Mouse (Mus musculus): Measurements from ENCODE around the gene Slc23a2.

Slc23a2 gene

DNA sequence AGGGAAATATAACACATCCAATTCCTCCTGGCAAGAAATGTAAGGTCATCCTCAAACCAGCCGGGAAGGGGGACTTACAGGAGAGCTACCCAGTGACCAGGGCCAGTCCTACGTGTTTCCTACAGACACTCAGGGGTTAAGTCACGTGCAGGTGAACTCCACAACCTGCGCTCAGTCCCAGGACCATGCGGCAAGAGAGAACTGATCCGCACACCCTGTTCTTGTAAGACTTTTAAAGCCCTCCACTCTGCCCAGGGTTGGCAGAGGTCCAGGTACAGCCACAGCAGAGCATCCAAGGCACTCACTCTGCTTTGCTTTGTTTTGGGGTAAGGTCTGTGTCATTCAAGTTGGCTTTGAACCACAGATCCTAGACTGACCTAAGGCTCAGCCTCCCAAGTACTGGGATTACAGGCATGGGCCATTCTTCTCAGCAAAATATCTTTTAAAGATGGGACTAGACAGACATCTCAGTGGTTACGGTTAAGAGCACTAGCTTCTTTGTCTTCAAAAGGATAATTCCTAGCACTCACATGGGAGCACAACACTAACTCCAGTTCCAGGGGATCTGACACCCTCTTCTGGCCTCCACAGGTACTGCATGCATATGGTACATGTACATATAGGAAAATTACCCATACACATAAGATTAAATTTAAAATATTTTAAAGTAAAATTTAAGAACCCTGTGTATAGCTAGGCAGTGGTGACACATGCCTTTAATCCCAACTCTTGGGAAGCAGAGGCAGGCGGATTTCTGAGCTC, 8.9 kb downstream of the Slc23a2 start:
- no peak for DNase-seq (ENCODE audit: low read depth, low spot score)

DNA sequence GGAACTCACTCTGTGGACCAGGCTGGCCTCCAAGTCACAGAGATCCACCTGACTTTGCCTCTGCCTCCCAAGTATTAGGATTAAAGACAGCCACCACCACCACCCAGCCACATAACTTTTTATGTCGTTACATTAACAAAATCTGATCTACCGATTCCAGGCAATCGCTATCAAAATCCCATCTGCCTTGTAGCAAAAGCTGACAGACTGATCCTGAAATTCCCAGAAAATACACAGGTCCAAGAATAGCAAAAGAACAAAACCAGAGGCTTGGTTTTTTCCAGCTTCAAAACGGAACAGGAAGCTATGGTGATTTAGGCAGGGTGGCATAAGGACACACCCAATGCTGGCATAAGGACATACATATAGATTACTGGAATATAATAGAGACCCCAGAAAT, 10.2 kb downstream of the Slc23a2 start:
- no peak for DNase-seq (ENCODE audit: low read depth, low spot score)

DNA sequence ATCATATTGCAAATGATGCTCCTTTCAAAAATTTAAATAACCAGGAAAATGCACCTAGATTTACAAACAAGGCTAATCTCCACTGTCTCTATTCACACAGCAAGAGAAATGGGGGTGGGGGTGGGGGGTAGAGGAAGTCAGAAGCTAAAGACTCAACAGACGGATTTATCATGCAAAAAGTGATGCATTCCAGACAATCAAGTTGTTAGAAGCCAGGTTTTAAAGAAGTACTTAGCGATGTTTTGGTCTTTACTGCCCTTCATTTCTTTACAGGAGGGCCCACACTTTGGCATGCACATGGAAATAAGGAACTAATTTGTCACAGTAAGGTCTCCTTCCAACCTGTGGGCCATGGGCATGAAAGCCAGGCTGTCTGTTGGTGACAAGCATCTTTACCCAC, 11.5 kb downstream of the Slc23a2 start:
- DNase-seq (ENCODE audit: low read depth, low spot score): no peak

DNA sequence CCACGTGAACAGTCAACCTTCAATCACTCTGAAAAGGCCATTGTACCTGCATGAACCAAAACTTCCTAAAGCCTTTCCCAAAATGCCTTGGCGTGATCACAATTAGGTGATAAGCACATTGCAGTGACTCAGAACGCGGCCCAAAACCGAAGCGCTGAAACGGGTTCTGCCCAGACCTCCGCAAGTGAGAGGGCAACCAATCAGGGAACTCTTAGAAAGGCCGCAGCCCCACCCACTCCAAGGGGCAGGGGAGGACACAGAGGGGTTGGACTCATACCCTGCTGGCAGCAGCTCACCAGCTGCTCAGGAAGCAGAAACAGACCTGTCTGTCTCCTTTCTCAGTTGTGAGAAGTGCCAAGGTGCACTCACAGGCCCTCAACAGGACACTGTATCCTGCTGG, 13.6 kb downstream of the Slc23a2 start:
- peak; percentile 83 for DNase-seq (ENCODE audit: low read depth, low spot score)

DNA sequence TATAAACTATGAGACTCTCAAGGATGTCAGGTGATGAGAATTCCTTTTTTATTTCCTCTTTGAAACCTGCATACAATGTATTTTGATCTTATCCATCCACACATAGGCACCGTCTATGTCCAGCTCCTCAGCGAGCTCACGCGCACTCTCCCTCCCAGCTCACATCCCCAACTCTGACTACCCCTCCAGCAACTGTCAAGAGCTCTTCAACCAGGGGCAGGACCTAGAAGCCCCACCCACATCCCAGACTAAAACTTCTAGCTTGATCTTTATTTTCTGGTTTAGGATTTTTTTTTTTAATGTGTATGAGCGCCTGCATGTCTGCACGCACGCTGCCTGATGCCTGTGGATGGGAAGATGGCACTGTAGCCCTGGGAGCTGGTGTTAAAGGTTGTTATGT, 14.9 kb downstream of the Slc23a2 start:
- DNase-seq (ENCODE audit: low read depth, low spot score): no peak

DNA sequence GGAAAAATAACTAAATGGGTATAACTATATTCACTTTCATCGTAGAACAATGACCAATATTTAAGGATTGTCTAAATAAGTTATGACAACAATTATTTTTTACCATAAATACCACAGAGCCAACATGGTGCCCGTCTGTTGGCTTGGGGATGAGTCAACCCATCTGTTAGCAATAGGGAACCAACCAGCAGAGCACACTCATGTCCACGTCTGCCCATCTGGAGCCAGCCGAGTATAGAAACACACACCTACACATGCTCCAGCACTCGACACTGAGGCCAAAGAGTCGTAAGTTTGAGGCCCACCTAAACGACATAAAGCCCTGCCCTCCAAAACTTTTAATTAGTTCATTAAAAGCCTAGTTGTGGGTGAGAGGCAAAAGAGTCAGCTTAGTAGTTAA, 15.7 kb downstream of the Slc23a2 start:
- DNase-seq (ENCODE audit: low read depth, low spot score): no peak

DNA sequence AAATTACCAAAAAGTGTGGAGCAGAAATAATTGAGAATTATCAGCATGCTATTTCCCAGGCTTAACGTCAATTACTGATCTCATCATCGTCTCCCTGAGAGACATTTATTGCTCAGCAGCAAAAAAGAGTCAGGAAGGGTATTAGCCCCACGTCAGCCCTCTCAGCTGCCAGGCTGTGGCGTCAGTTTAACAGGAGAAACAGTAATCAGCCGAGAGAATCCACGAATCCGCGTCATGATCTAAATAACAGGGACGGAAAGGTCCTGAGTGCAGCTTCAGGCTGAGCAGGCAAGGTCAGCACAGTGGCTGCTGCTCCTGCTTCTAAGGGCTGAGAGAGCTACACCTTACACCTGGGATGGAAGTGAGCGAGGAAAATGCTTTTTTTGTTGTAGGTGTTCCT, 17.0 kb downstream of the Slc23a2 start:
- DNase-seq (ENCODE audit: low read depth, low spot score): no peak

DNA sequence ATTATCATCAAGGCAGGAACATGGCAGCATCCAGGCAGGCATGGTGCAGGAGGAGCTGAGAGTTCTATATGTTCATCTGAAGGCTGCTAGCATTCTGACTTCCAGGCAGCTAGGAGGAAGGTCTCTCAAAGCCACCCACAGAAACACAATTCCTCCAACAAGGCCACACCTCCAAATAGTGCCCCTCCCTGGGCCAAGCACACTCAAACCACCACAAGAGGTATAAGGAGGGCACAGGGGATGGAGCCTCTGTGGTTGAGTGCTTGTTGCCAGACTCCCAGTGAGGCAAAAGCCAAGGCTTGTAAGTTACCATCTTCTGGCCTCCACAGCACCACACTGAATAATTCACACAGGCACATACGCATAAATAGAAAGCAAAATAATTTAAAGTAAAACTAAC, 18.6 kb downstream of the Slc23a2 start:
- no peak for DNase-seq (ENCODE audit: low read depth, low spot score)

DNA sequence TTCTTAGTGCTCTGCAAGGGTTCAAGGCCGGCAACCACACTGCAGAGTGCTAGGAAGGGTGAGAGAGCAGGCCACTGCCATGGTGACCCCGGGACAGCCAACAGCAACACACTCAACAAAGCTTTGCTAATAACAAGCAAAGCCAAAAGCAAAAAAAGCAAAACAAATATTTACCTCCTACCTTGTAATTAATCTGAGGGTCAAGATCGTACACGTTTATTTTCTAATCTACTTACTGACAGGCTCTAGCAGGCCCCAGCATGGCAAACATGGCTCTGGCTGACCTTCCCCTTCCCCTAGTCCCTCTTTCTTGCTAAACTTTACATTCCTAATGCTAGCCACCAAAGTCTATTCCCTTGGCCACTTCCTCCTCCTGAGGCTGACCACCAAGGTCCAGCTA, 21.8 kb downstream of the Slc23a2 start:
- no peak for DNase-seq (ENCODE audit: low read depth, low spot score)

DNA sequence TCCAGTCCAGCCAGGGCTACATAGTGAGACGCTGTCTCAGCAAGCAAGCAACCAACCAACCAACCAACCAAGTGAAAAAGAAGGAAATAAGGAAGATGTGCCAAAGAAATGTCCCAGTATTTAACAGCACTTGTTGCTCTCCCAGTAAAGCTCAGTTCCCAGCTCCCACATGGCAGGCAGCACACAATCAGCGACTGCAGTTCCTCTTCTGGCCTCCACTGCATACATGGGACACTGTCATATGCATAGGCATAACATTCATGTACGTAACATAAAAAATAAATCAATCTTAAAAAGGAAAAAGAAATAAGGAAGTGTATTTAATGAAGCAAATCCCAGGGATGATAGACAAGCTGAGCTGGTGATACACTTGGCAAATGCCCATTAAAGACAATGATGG, 23.9 kb downstream of the Slc23a2 start:
- no peak for DNase-seq (ENCODE audit: low read depth, low spot score)

DNA sequence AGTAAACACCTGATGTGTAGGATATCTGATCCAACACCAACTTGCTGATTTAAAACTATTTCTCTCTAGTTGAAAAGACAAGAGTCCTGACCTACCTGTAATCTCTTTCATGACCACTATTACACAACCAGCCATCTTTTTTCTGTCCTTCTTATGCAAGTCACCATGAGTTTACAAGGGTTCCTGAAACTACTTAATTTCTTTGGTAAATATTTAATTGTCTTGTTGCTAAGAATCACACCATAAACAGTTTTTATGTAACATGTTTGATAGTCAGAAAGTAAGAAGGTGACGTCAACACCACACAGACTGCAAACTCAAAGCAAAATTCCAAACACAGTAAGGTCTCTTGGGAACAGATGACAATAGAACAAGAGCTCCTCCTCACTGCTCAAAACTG, 26.3 kb downstream of the Slc23a2 start:
- DNase-seq (ENCODE audit: low read depth, low spot score): no peak

DNA sequence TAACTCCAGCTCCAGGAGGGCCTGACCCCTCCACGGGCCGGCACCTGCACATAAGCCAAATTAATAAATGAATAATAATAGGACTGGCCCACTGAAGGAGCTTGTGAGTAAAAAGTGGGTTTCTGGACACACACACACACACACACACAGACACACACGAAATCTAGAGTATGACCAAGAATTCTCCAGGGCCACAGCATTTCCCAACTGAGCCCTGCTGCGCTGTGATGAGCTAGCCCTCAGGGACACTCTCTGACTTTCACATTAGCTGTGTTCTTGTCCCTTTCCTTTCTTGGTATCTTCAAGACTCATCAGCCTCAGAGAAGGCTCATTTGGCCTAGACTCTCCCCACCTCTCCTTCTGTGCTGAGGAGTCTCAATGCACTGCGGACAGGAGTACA, 29.0 kb downstream of the Slc23a2 start:
- no peak for DNase-seq (ENCODE audit: low read depth, low spot score)

DNA sequence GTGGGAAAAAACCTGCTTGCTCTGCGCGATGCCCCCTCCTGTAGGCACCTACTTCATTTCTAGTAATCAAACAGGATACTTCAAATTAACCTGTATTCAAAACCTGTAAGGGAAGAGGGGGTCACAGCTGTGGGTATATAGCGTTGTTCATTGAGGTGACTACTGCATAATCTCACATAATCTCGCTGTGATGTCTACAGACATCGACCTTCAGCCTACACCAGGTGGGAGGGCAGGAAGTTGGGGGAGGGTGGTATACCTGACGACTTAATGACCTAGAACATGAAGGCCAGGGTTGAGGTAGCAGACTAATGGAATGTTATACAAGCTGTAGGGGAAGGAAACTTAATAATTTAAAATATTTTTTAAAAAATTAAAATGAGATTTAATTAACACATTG, 29.6 kb downstream of the Slc23a2 start:
- DNase-seq (ENCODE audit: low read depth, low spot score): no peak

DNA sequence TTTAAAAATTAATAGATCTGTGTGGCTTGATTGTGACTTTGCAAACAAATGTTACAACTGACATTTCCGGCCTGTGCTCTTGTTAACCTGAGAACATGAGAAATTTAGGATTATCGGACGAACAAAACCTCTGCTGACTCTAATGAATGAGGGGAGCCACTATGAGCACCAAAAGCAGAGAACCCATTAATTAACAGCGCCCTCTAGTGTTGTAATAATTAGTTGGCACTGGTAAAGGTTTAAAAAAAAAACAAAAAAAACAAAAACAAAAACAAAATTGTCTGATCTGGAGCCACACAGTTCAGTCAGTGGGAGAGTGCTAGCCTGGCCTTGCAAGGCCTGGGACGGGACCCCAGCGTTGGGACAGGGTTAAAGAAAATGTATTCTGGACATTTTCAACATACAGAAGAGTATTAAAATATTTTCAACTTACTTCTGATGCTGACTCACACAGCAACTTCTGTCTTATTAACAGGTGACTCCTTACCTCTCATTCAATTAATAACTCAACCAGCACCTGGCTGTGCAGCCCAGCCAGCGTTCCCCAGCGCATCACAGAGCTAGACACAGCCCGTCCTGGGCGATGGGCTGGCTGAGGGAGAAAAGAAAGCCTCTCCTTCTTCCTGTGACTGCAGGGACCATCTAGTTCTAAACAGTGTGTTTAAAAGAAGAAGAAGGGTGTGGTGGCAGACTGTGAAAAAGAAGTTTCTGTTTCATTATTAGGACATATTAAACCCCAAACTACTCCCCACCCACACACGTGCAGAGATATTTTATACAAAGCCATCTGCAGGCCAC, 30.7 kb downstream of the Slc23a2 start:
- peak; percentile 47 for DNase-seq (ENCODE audit: low read depth, low spot score)

DNA sequence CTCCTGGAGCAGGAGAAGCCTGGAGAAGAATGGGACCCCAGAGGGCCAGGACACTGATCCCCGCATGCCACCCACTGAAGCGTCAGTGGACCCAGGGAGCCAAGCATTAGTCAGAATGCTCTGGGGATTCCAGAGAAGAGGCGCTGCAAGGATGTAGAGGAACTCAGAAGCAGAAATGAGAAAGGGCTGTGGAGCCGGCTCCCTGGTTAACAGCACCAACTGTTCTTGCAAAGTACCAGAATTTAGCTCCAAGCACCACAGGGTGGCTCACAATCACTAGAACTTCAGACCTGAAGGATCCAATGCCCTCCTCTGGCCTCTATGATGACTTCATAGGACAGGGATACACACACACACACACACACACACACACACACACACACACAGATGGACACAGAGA, 32.6 kb downstream of the Slc23a2 start:
- no peak for DNase-seq (ENCODE audit: low read depth, low spot score)

DNA sequence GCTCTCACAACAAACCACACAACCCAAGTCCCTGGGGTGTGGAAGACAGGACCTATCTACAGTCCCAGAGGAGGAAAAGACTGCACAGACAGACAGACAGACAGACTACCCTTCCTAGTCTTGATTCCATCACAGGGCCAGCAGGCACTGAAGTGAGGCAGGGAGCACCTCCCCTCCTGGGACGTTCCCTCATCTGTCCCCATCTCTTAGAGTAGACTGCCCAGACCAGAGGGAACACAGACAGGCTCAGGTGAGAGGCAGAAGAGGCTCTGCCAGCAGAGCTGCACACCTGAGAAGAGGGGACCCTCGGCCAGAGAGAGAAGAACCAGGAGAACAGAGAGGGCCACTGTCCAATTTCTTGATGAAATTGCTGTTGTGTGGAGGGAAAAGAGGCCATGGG, 33.0 kb downstream of the Slc23a2 start:
- DNase-seq (ENCODE audit: low read depth, low spot score): no peak

DNA sequence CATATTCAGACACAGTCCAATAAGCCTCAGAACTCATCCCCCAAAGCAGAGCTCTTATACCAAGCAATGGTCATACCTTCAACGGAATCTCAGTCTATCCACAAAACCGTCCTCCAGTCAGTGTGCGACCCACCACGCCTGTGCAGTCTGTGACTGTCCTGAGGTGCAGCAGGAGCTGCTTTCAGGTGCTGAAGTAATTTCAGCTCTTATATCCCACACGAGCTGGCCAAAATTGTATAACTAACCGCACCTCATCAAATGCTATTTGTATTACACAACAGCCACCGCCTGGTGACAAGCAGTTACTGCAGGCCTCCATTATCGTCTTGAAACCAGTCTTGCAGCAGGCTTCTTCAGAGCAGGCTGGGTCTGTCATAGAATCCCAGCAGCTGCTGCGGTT, 33.6 kb downstream of the Slc23a2 start:
- DNase-seq (ENCODE audit: low read depth, low spot score): peak; percentile 66

DNA sequence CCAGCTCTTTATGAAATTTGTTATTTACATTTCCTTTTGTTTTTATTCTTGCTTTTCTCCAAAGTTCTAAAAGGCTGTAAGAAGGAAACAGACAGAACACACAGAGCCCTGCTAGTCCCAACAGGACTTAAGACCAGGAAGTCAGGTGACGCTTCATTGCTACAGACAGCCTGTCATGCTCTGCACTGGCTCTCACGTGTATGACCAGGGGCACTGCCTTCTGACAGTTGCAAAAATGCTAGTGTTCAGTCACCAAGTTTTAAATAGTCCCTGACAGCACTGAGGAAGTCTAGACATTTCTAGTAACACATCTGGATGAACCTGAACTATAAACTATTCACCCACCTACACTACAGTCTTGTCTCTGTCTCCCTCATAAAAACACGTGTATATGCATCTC, 34.2 kb downstream of the Slc23a2 start:
- no peak for DNase-seq (ENCODE audit: low read depth, low spot score)

DNA sequence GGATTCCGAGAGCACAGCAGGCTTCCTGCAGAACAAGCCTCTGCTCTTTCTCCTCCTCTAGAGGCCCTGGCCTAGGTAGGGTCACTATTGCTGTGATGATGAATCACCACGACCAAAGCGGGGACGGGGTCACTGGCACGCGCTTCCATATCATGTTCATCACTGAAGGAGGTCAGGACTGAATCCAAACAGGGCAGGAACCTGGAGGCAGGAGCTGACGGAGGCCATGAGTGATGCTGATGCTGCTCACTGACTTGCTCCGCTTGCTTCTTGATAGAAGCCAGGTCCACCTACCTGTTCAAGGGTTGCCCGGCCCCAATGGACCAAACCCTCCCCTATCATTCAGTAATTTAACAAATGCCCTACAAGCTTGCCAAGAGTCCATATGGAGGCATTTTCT, 35.9 kb downstream of the Slc23a2 start:
- DNase-seq (ENCODE audit: low read depth, low spot score): no peak

DNA sequence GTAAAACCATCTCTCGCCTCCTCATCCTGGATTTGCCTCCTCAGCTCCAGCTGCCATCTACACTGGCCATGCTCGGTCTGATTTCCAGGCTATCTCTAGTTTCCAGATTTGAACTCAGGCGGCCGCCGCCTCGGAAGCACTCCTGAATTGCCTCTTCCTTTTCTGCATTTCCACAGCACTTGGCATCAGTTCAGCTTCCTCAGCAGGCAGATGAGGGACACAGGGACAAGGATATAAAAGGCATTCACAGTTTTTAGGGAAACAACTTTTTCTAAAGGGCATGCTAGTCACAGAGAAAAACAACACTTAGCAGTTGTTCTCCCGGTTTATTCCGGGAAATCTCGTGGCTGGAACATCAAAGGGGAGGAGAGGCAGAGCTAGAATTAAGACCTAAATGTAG, 37.3 kb downstream of the Slc23a2 start:
- DNase-seq (ENCODE audit: low read depth, low spot score): peak; percentile 63

DNA sequence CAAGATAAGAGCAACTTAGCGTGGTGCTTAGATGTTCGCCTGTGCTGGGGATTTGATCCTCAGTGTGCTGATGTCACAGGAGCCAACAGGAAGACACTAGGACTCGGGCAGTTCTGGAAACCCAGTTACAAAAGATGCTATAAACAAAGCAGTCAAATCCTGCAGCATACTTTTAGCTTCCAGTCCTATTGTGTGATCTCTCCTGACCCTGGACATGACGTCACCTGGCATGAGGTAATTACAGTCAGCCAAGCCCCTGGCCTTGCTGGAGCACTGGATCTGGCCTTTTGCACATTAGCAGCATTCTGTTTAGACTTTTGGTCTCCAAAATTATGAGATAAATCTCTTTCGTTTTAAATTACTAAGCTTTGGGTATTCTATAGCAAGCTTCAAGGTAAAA, 38.8 kb downstream of the Slc23a2 start:
- no peak for DNase-seq (ENCODE audit: low read depth, low spot score)

DNA sequence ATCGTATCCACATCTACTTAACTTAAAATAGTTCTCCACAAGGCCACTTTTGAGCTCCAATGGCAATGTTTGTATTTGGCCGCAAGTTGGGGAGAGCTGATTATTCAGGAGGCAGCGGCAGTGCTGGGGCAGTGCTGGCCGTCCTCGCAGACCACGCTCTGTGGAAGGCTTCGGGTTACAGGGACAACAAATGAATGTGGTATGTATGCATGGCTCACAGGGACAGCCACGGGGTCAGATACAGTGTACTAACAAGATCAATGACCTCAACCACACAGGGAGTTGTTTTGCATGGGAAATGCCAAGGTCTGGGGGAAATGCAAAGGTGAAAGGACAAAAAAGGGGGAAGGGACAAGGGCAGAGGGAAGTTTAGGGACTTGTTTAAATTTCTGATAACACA, 41.6 kb downstream of the Slc23a2 start:
- no peak for DNase-seq (ENCODE audit: low read depth, low spot score)

DNA sequence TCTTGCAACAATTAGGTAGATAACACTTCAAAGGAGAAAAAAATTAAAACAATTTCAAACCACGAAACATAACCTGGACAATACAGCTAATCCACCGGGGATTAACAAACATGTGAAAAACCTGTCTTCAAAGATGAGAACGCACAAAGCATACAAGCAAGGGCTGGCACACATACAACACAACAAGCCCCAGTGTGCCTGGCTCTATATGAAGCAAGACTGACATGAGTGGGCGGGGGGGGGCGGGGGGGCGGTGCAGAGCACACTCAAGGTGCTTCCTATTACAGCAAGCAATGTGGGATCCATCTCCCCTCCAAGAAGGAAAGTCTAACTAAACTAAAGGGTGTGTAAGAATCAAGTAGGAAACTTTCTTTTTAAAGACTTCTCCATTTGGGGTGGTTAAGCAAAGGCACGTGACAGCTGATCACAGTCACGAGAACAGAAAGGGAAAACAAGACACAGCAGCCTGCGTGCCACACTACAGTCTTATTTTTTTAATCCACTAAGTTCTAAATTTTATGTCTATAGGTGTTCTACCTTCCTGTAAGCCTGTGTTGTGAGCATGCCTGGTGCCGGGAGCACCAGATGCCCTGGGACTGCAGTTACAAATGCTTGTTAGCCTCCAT, 42.3 kb downstream of the Slc23a2 start:
- DNase-seq (ENCODE audit: low read depth, low spot score): no peak

All from skeletal muscle tissue, adult 2 months (tissue).